Mouse (Mus musculus) heart, postnatal 0 days (tissue): ENCODE measurements around the gene 1810010D01Rik.

ENCODE experiments used
- CTCF ChIP-seq: IDR thresholded peaks from 2 replicates; pipeline ENCODE4 v1.5.1; 2016; ENCODE audit warnings: antibody characterized with exemption, control low read depth, low read depth
- EP300 ChIP-seq: IDR thresholded peaks from 2 replicates; pipeline ENCODE4 v1.6.1; 2016; ENCODE audit warnings: antibody characterized with exemption, low read depth

DNA sequence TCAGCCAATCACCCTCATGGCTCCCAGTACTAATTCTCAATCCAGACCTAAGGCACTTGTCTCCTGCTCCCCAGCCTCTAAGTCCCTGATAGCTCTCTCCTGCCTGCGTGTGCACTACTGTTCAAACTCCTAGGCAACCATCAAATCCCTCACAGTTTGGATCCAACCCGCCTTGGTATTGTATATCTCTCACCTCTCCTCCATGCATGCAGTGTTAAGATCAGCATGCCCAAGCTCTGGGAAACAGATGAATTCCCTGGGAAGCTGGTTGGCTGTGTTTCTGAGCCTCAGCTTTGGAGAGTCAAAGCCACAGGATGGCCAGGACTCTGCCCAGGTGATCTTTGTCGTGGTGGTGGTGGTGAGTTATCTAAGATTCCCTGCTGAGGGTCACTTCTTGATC is 10.2 kb downstream of the 1810010D01Rik start:
- no peak for TF ChIP-seq CTCF
- no peak for TF ChIP-seq EP300
